Mouse (Mus musculus) gastrocnemius, postnatal 36 days (tissue): ENCODE measurements around the gene Myh9. TPM values are rescaled to one million over a fixed set of nuclear protein-coding genes. Genes with fewer than 3 reads are reported as not detected.
"Not testable (repeated sequence)": the region's sequence is repeated elsewhere in the genome, so short reads cannot be mapped to it uniquely, and the experiment has no call there.

Source experiments
- DNase-seq, 2 experiments: peaks; one replicate each; pipeline ENCODE4 v3.0.0; 2022
- intact Hi-C: fragments of 180-260 bp; cut with DNase I; formaldehyde crosslinking; loops from one replicate; pipeline ENCODE4 v1.15.1; 2025
- total RNA-seq, 2 experiments: library from RNA; stranded (reverse); gene quantifications; 2 replicates each; pipeline ENCODE4 v1.2.3; 2021

Myh9 gene
- total RNA-seq, 2 experiments from 2014 or later, result 48.4 to 49.1 TPM

DNA sequence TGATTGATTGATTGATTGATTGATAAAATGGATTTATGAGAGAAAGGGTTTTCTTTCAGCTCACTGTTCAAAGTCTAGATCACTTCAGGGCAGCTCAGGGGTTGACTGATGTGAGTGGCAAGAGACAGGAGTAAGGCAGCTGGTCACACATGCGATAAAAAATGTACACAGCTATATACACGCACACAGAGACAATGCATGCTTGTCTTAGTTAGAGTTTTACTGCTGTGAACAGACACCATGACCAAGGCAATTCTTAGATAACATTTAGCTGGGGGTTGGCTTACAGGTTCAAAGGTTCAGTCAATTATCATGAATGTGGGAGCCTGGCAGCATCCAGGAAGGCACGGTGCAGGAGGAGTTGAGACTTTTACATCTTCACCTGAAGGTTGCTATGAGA is 31.0 kb upstream of the Myh9 start:
- intact Hi-C loops, result no loop called here
- no peak for DNase-seq

DNA sequence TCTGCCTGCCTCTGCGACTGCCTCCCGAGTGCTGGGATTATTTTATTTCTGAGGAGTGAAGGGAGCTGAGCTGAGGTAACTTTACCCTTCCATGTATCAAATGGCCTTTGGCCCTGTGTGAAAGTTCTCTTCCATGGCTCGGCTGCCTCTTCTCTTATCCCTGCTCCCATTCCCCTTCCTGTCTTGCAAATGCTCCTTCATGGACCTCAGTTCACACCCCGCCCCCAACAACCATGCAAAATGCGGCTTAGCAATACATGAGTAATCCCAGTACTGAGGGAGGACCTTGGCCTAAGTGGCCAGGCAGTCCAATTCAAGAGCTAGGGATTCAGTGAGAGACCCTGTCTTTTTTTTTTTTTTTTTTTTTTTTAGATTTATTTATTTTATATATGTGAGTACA is 26.4 kb upstream of the Myh9 start:
- no peak for DNase-seq
- intact Hi-C loops, result no loop called here

DNA sequence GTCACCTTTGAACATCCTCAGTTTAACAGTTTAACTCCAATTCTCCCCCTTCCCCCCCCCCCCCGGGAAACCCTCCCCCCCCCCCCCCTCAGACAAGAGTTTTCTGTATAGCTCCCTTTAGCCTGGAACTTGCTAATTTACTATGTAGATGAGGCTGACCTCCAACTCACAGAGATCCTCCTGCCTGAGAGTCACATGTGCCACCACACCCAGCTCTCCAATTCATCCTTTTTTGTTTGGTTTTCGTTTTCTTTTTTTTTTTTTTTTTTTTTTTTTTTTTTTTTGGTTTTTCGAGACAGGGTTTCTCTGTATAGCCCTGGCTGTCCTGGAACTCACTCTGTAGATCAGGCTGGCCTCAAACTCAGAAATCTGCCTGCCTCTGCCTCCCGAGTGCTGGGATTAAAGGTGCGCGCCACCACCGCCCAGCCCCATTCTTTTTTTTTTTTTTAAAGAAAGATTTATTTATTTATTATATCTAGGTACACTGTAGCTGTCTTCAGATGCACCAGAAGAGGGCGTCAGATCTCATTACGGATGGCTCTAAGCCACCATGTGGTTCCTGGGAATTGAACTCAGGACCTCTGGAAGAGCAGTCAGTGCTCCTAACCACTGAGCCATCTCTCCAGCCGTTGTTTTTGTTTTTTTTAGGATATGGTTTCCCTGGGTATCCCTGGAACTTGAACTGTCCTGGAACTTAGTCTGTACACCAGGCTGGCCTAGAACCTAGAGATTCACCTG is 25.4 kb upstream of the Myh9 start:
- intact Hi-C loops, DNase-seq: not testable (repeated sequence)

DNA sequence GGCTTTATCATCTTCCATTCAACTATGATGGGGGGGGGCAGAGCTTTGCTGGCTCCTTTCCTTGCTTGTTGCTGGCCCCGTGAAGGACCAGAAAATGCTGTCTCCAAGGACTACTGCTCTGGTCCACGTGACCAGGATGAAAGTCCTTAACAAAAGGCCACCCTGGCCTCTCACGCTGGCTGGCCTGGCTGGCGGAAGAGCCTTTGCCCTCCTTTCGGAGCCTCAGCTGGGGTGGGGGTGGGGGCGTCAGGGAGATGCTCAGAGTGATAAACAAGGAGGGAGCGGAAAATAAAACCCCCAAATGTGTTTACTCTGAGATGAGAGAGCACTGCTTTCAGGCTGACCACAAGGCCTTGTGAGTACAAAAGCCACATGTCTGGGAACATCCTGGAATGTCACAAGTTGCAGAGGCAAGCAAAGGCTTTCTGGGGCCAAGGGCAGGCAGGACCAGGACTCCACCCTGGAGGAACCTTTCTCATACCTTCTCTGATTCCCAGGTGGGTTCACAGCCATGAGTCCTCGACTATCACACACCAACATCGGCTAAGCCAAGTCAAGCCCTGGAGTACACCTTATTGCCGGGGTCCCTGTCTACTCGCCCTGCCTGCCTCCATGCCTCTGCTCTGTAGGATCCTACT is 24.7 kb upstream of the Myh9 start:
- intact Hi-C loops, result no loop called here
- no peak for DNase-seq

DNA sequence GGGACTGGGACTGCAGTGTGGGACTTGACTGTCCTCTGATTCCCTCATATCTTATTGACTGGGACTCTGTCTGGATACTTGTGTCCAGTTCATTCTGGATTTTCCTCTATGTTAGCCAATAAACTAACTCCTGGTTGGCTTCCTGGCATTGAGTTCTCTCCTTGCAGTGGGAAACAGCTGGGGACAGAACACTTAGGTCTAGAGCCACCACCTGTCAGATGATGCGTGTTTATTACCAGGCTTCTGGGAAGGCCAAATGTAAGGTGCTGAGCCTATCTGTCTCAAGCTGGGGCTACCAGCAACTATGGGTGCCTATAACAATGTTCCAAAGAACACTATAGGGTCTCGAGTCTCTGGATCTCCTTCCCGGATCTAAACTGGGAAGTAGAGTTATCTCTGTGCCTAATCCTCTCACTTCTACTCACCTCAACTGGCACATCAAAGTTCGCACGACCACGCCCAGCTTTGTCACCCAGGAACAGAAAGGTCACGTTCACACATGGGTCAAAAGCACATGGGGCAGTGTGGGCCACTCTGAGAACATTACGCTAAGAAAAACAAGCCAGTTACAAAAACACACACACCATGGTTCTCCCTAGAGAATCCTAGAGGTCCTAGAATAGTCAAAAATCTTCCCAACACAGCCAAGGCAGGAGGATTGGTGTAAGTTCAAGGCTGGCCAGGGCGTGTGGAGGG is 22.2 kb upstream of the Myh9 start:
- no peak for DNase-seq
- intact Hi-C loops, result no loop called here

DNA sequence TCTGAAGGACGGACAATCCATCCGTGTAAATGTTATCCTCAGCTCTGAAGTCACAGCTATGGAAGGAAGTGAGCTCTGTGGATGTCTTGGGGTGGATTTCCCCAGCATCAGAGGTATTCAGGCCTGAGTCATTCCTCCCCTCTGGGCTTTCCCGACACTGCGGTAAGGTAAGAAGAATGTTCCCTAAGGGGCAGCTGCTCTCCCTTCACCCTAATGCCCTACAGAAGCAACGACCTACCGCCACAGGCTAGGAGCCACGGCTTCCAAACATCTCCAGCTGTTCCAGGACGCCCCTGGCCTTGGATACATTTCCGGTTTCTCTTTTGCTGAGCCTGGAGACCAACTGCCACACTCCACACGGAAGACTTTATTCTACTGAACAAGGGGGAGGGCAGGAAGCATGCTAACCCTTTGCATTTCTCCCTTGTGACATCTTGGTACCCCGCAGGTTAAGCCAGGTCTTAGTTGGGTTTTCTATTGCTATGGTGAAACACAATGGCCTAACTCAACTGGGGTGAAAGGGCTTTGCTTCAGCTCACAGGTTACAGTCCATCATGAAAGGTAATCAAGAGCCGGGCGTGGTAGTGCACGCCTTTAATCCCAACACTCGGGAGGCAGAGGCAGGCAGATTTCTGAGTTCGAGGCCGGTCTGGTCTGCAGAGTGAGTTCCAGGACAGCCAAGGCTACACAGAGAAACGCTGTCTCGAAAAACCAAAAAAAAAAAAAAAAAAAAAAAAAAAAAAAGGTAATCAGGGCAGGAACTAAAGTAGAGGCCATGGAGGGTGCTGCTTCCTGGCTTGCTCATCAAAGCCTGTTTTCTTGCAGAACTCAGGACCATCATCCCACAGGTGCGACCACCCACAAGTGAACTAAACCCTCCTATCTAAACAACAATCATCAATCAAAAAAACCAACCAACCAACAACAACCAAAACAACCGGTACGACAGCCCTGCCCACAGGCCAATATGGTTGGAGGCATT is 21.3 kb upstream of the Myh9 start:
- intact Hi-C loops, result no loop called here

DNA sequence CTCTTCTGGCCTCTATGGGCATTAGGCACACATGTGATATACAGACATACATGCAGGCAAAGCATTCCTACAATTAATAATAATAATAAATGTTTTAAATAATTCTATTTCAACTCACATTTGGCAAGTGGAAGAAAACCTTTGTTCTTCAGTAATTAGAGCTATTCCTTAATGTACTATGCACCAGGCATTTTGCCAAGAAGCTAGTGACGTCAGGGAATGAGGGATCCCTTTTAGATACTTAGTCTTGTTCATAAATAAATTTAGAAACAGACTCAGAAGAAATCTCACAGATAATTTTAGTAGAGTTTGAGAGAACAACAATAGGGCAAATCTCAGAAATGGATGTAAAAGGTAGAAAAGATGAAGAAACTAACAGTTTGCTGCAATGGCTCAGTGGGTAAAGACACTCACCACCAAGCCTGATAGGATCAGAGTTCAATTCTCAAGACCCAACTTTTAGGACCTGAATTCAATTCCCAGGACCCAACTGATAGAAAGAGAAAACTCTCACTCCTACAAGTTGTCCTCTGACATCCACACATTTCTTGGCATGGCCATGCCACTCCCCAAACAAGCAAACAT is 18.2 kb upstream of the Myh9 start:
- intact Hi-C loops, result no loop called here
- no peak for DNase-seq

More for the DNA sequence above, 21.3 kb upstream of the Myh9 start:
- DNase-seq, result no peak

DNA sequence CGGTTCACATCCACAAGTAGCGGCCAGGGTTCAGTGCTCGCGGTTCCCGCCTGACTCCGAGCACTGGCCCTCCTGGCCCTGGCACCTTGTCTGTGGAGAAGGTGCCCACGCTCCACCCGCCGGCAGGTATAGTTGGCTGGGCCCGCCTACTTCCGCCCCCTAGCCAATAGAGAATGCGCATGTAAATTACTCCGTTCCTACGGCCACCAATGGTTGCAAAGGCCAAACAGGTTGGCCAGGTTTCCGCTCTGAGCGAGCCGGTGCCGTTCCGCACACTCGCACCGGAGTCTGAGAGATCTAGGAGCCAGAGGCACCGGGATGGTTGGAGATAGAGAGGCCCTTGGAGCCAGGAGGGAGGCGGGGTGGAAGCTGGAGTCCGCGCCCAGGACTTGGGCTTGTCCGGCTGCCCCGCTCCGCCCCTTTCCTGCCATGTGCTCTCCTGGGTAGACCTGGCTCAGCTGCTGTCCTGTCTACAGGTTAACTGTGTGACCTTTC is 15.7 kb upstream of the Myh9 start:
- DNase-seq, result no peak
- intact Hi-C loops, result no loop called here

DNA sequence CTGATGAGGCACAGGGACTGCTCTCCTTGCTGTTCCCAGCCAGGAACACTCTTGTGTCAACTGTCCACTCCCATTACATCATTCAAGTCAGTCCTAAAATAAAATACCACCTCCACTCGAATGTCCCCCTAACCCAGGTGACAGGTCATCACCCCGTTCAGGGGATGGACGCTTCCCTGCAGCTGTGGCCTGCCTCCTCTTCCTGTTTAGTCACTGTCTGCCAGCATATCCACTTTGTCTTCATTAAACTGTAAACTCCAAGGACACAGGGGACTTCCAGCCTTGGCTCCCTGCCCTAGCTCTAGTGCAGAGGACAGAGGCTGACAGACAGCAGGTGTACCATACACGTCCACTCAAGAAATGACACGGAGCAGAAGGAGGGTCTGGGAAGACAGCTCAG is 14.6 kb upstream of the Myh9 start:
- no peak for DNase-seq
- intact Hi-C loops, result no loop called here

DNA sequence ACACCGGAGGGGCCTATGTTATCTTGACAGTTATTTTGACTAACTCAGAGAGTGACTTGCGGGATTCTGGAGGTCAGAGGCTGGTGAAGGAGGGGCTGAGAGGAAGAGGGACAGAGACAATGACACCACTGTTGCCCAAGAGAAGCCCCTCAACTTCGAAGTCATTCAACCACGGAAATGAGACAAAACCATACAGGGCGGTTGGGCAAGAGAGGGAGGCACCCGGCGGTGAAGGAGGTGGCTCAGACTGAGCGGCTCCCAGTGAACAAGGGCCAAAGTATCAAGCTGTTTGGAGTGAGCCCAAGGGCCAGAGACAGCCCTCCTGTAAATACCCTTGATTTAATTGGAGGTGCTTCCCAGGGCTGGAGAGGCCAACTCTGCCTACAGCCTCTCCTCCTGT is 13.3 kb upstream of the Myh9 start:
- DNase-seq, result no peak
- intact Hi-C loops, result no loop called here

DNA sequence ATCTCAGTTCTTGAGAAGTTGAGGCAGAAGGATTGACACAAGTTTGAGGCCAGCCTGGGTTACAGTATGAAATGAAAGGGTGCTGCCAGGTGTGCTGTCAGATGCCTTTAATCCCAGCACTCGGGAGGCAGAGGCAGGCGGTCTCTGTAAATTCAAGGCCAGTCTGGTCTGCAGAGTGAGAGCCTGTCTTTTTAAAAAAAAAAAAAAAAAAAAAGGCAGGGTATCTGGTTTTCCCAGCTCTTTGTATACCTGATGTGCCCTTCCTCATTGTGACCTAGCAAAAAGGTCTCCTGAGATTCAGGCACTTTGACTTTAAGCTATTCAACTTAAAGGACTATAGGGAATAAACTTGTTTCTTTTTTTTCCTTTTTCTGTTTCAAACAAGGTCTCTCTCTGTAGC is 10.0 kb upstream of the Myh9 start:
- intact Hi-C loops, result loop anchor here (5.0 kb wide), 1 partner anchor 40 kb away; no protein-coding TSS in a partner anchor
- DNase-seq, result no peak

DNA sequence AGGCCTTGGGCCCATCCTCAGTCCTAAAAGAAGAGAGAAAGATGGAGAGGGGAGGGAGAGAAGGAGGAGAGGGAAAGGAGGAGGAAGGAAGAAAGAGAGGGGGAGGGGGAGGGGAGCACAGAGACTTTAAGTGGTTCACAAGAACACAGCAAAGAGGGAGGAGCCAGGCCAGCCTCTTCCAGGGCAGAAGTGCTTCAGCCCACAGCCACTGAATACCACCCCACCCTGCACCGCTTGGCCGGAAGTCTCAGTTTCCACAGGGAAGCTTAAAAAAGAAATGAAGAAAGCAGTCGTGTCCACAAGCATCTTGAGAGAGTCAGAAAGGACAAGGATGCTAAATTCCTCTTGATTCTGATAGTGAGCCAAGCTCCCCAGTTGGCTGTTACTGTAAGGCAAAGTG is 9.2 kb upstream of the Myh9 start:
- peak in 1 of 2 experiments; percentile 40 for DNase-seq

DNA sequence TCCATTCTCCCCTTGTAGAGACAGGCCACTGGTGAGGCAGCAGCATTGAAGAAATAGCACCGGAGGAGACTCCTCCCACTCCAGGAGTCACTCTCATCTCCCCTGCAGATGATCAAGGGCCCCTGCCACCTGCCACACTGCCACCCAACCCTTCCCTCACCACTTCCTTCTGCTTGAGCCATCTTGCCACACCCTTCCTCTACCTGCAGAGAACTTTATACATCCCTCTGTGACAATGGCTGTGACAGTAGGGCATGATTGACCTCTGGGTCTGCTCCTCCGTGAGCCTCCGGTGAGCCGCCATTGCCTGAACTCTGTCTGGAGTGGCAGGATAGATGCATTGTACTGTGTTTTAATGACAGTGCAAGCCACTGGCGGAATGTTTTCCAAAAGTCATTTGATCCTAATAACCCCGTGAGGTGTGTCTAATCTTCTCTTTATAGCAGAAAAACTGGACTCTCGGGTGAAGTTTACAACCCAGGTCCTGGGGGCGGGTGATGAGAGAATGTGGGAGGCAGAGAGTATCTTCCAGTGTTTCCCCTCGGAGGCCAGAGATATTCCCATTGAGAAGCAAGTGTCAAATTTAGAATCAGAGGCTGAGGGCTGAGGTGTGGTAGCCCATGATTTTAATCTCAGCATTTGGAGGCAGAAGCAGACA is 7.7 kb upstream of the Myh9 start:
- intact Hi-C loops, result loop anchor here (5.0 kb wide), 2 partner anchors 43 to 67 kb away; no protein-coding TSS in a partner anchor
- no peak for DNase-seq

More for the DNA sequence above, 9.2 kb upstream of the Myh9 start:
- intact Hi-C loops, result loop anchor here (5.0 kb wide), 1 partner anchor 41 kb away; no protein-coding TSS in a partner anchor

DNA sequence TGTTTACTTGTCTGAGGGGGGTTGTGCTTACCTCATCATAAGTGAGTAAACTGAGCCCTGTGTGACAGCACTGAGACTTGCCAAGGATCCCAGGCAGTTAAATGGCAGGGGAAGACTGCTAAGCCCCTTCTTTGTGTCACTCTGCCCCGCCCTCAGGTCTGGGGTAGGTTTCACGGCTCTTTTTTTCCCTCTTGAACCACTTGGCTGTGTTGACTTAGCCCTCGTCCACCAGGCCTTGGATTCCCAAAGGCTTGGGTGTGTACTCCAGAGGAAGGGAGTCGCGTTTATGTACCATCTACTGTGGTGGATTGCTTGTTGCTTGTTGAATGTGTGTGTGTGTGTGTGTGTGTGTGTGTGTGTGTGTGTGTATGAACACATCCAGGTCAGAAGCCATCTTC is 7.1 kb upstream of the Myh9 start:
- DNase-seq, result no peak
- intact Hi-C loops, result loop anchor here (5.0 kb wide), 1 partner anchor 67 kb away; no protein-coding TSS in a partner anchor

DNA sequence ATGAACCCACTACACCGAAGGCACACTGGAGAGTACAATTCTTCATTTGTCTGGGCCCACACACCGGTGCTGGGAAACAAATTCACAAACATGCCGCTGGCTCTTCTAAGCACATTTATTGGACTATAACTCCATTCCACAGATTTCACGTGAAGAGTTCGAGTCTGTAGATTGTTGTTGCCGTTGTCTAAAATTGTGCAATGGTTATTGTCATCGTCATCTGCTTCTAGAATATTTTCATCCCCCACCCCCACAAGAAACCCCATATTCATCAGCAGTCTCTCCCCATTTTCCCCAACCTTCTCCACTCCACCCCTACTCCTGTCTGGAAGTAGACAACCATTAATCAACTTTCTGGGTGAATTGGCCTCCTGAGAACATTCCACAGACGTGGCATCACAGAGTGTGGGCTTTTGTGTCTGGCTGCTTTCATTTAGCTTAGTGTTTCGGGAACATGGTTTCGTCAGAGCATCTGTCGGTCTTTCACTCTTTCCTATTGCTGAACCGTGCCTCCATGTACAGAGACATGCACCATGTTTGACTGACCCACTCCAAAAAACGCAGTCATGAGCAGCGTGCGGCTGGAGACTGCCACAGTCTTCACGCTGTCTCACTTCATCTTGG is 6.6 kb upstream of the Myh9 start:
- DNase-seq, result no peak

DNA sequence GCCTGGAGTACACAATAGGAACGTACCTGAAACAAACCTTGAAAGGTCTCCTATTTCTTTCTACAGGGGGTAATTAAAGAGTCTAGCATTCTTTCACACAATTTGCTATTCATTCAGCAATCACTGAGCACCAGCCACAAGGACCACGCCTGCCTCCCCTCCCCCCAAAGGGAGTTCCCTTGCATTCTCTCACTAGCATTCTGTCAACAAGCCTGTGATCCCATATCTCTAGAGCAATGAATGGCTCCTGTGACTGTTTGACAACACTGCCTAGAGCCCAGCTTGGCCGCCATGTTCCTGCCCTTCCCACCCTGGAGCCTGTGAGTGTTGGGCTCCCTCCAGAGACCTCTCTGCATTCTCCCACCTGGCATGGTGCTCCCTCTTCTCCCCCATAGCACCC is 5.9 kb upstream of the Myh9 start:
- intact Hi-C loops, result loop anchor here (5.0 kb wide), 1 partner anchor 66 kb away; no protein-coding TSS in a partner anchor
- DNase-seq, result no peak

More for the DNA sequence above, 6.6 kb upstream of the Myh9 start:
- intact Hi-C loops, result loop anchor here (5.0 kb wide), 1 partner anchor 66 kb away; no protein-coding TSS in a partner anchor

DNA sequence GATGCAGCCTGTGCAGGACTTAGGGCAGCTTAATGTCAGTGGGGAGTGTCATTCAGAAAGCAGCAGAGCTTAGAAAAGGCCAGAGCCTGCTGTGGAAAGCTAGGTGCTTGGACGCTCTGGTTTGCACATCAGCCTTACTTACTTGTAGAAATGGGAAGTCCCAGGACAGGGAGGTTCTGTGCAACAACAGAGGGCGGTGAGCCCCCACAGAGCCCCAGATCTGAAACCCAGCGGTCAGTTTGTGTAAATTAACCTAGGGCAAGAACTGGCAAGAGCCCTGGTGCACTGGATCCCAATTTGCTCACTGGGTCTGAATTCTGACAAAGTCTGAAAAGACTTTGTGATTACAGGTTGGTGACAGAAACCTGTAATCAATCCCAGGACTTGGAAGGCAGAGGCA is 5.1 kb upstream of the Myh9 start:
- no peak for DNase-seq
- intact Hi-C loops, result loop anchor here (5.0 kb wide), 1 partner anchor 65 kb away; no protein-coding TSS in a partner anchor

DNA sequence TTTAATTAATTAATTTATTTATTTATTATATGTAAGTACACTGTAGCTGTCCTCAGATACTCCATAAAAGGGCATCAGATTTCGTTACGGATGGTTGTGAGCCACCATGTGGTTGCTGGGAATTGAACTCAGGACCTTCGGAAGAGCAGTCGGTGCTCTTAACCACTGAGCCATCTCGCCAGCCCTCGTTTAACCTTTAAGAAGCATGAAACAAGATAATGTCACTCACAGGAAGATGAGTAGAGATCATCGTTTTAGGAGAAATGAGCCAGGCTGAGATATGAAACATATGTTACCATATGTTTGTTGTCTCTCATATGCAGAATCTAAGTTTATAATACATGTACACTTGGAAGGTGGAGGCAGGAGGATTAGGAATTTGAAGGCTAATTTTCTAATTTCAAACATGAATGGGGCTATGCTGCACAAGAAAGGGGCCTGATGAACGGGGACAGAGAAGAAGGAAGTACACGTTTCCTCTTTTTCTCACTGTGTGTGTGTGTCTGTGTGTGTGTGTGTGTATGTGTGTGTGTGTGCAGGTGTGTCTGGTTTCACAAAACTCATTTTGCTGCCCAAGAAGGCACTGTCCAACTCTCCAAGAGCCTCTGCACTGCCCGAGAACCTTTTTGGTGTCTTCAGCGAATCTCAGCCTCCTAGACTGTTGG is 4.1 kb upstream of the Myh9 start:
- DNase-seq, result not testable (repeated sequence)
- intact Hi-C loops, result loop anchor here (5.0 kb wide), 1 partner anchor 64 kb away; no protein-coding TSS in a partner anchor
